Mouse (Mus musculus) forebrain, embryonic 15.5 days (tissue): ENCODE results near the gene Pah. TPM values are rescaled to one million over a fixed set of nuclear protein-coding genes. Genes with fewer than 3 reads are reported as not detected.
A peak's percentile ranks its signal among the peaks of the same experiment; 100 is the strongest.

Source experiments
- ATAC-seq: fragments of 200-750 bp; cut with Nextera tagmentation; replicated peaks from 2 replicates; pipeline ENCODE4 v1.8.0; 2017; ENCODE audit warnings: mild to moderate bottlenecking, moderate TSS enrichment, moderate library complexity
- H3K27ac ChIP-seq: fragments of 300-500 bp; sonication (generic); replicated peaks from 2 replicates; pipeline ENCODE4 v1.5.1; 2015; ENCODE audit warnings: mild to moderate bottlenecking, inconsistent platforms
- H3K27me3 ChIP-seq: fragments of 300-500 bp; sonication (generic); 2 replicates; pipeline ENCODE4 v1.6.1; 2015; ENCODE audit warnings: inconsistent platforms
- H3K36me3 ChIP-seq: fragments of 300-500 bp; sonication (generic); 2 replicates; pipeline ENCODE4 v1.6.1; 2015; ENCODE audit warnings: mild to moderate bottlenecking, inconsistent platforms
- H3K4me1 ChIP-seq: fragments of 300-500 bp; sonication (generic); 2 replicates; pipeline ENCODE4 v1.6.1; 2015; ENCODE audit warnings: inconsistent platforms
- H3K4me2 ChIP-seq: fragments of 300-500 bp; sonication (generic); replicated peaks from 2 replicates; pipeline ENCODE4 v1.6.1; 2015; ENCODE audit warnings: mild to moderate bottlenecking, inconsistent platforms
- H3K4me3 ChIP-seq: fragments of 300-500 bp; sonication (generic); 2 replicates; pipeline ENCODE4 v1.5.1; 2015; ENCODE audit warnings: mild to moderate bottlenecking, inconsistent platforms
- H3K9ac ChIP-seq: fragments of 300-500 bp; sonication (generic); replicated peaks from 2 replicates; pipeline ENCODE4 v1.6.1; 2015; ENCODE audit warnings: mild to moderate bottlenecking, inconsistent platforms
- H3K9me3 ChIP-seq: fragments of 300-500 bp; sonication (generic); 2 replicates; pipeline ENCODE4 v1.6.1; 2016; ENCODE audit warnings: inconsistent platforms
- WGBS: fragments of 180-500 bp; shearing (Covaris S2); methylation state at CpG from one replicate; pipeline ENCODE4 v1.1.7; 2015; ENCODE audit warnings: mixed read lengths; 5-methylcytosine and 5-hydroxymethylcytosine counted together
- polyA plus RNA-seq: library from polyadenylated mRNA; unstranded; fragments of >200 nt; fragmentation: Nextera tagmentation; extraction: Ambion mirVana; gene quantifications from 2 replicates; pipeline ENCODE4 v1.2.1, GENCODE M21; 2015

Pah gene
- polyA plus RNA-seq, 1 experiment from 2014 or later, result not detected

DNA sequence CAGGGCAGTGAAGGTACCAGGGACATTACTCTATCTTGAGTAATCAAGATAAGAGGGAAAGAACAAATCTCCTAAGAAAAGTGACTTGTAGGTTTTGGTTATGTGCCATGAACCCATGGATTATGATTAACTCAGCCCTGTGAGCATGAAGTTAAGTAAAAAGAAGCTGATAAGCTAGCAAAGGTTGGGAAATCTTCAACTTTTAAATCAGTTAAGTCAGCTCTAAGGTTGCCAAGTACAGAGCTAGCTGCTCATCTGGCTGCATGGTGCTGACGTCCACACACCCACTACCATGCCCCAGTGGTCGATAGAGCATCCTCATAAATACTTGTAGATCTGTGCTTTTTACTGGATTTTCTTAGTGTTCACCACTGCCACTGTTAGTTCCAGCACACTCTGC is 3.0 kb upstream of the Pah start:
- WGBS, result 90% methylated on average over 2 of the region's 2 CpGs
- no peak overlapping the region for H3K27ac ChIP-seq
- H3K4me1 ChIP-seq, result no peaks in the 10 kb centered on the region
- H3K9me3 ChIP-seq, result no peaks in the 10 kb centered on the region
- H3K36me3 ChIP-seq, result no peaks in the 10 kb centered on the region
- H3K4me3 ChIP-seq, result no peak overlapping the region
- H3K9ac ChIP-seq, result no peak overlapping the region
- no peak overlapping the region for H3K4me2 ChIP-seq
- no peaks in the 10 kb centered on the region for H3K27me3 ChIP-seq
- ATAC-seq, result no peak

- Histone ChIP-seq H3K4me2 (no peak overlapping the region), H3K36me3 (no peaks in the 10 kb centered on the region), H3K4me3 (no peak overlapping the region), H3K9me3 (no peaks in the 10 kb centered on the region), H3K4me1 (no peaks in the 10 kb centered on the region), H3K27ac (no peak overlapping the region), H3K27me3 (no peaks in the 10 kb centered on the region), H3K9ac (no peak overlapping the region)
- 82% methylated on average over 4 of the region's 4 CpGs for WGBS
- ATAC-seq, result no peak
Measured at GRCm38 (mm10) chr10:87520401-87521116, 1.0 kb upstream of the Pah start.

DNA sequence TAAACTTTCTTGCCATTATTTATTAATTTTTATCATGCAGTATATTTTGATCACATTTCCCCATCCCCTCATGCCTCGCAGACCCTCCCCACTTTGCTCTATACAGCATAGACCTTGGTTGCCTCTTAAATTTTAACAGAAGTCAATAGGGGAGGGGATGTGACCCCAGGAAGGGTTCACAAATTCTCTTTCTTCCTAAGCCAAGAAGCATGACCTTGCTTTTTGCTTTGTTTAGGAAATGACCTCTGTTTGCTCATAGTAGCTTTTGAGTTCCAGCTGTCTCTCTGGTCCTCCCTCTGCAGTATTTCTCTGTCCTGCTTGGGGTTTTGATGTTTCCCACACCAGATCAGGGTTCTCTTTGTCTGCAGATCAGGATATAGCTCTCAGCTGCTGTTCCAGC is 12.6 kb downstream of the Pah start:
- Histone ChIP-seq H3K36me3 (no peaks in the 10 kb centered on the region), H3K27ac (no peak overlapping the region), H3K4me2 (no peak overlapping the region), H3K27me3 (no peaks in the 10 kb centered on the region), H3K9ac (no peak overlapping the region), H3K4me3 (no peak overlapping the region), H3K9me3 (no peaks in the 10 kb centered on the region), H3K4me1 (no peaks in the 10 kb centered on the region)
- ATAC-seq, result no peak
- WGBS, result 86% methylated on average over 1 of the region's 1 CpGs

GRCm38 (mm10) chr10:87545759-87546158 is 24.2 kb downstream of the Pah start:
- 86% methylated on average over 8 of the region's 8 CpGs for WGBS
- Histone ChIP-seq H3K9ac (no peak overlapping the region), H3K9me3 (no peaks in the 10 kb centered on the region), H3K36me3 (no peaks in the 10 kb centered on the region), H3K4me1 (no peaks in the 10 kb centered on the region), H3K27me3 (peaks cover 3% of the 10 kb centered on the region; the same call in 1 of the 2 replicates), H3K27ac (no peak overlapping the region), H3K4me3 (no peak overlapping the region), H3K4me2 (no peak overlapping the region)
- ATAC-seq, result no peak

- Histone ChIP-seq H3K36me3 (no peaks in the 10 kb centered on the region), H3K4me3 (no peak overlapping the region), H3K4me2 (no peak overlapping the region), H3K9me3 (no peaks in the 10 kb centered on the region), H3K9ac (no peak overlapping the region), H3K4me1 (no peaks in the 10 kb centered on the region), H3K27me3 (peaks cover 3% of the 10 kb centered on the region; the same call in 1 of the 2 replicates), H3K27ac (no peak overlapping the region)
- no peak for ATAC-seq
- 31% methylated on average over 19 of the region's 19 CpGs for WGBS
Measured at GRCm38 (mm10) chr10:87546299-87547234, 25.0 kb downstream of the Pah start.

DNA sequence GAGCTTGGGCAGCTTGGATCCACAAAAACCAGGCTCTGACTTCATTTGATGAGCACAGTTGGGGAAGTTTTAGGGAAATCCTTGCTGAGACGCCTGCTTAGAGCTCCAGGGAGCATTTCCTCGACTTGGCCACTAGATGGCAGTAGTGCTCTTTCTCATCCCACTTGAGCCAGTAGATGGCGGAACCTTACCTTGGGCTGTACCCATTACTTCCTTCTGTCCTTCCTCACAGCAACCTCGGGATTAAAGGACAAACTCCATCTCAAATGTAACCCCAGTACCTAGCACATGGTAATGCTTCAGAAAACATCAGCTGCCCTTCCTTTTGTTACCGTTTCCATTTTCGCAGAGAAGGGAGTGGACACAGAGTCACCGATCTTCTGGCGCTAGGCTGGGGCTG is 31.1 kb downstream of the Pah start:
- H3K27me3 ChIP-seq, result peaks cover 3% of the 10 kb centered on the region; the same call in 1 of the 2 replicates
- peak; percentile 81 for ATAC-seq
- H3K27ac ChIP-seq, result no peak overlapping the region
- no peak overlapping the region for H3K9ac ChIP-seq
- no peaks in the 10 kb centered on the region for H3K36me3 ChIP-seq
- H3K4me1 ChIP-seq, result no peaks in the 10 kb centered on the region
- peak overlapping the region; percentile 21; the same call in 1 of the 2 replicates for H3K4me3 ChIP-seq
- no peaks in the 10 kb centered on the region for H3K9me3 ChIP-seq
- WGBS, result 33% methylated on average over 8 of the region's 8 CpGs
- H3K4me2 ChIP-seq, result 0 out of 2 replicates have a peak overlapping the region, but pooled peaks have one; percentile 24

- Histone ChIP-seq H3K4me2 (no peak overlapping the region), H3K4me1 (no peaks in the 10 kb centered on the region), H3K4me3 (no peak overlapping the region), H3K27me3 (no peaks in the 10 kb centered on the region), H3K9ac (no peak overlapping the region), H3K36me3 (no peaks in the 10 kb centered on the region), H3K27ac (no peak overlapping the region), H3K9me3 (no peaks in the 10 kb centered on the region)
- 88% methylated on average over 2 of the region's 2 CpGs for WGBS
- no peak for ATAC-seq
Measured at GRCm38 (mm10) chr10:87556441-87556840, 34.8 kb downstream of the Pah start.

DNA sequence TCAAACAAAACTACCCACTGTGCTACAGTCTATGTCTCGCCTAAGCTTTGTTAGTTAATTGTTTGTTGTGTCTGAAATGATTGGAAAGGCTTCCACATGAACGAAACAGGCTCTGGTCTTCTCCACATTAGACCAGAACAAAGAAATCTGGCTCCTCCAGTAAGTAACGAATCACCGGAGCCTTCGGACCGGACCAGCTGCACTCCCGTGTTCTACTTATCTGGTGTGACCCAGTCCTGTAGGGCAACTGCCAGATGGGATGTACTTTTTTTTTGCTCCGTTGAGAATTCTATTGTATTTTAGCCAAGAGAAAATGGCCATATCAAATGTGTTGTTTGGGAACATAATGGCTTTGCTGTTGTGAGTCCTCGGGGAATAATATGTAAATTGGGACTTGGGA is 42.2 kb downstream of the Pah start:
- H3K27ac ChIP-seq, result no peak overlapping the region
- no peaks in the 10 kb centered on the region for H3K27me3 ChIP-seq
- H3K9me3 ChIP-seq, result no peaks in the 10 kb centered on the region
- WGBS, result 49% methylated on average over 9 of the region's 9 CpGs
- H3K9ac ChIP-seq, result no peak overlapping the region
- no peak overlapping the region for H3K4me3 ChIP-seq
- ATAC-seq, result no peak
- no peaks in the 10 kb centered on the region for H3K4me1 ChIP-seq
- no peaks in the 10 kb centered on the region for H3K36me3 ChIP-seq
- H3K4me2 ChIP-seq, result no peak overlapping the region

- Histone ChIP-seq H3K4me1 (no peaks in the 10 kb centered on the region), H3K4me2 (no peak overlapping the region), H3K9ac (no peak overlapping the region), H3K27ac (no peak overlapping the region), H3K9me3 (no peaks in the 10 kb centered on the region), H3K4me3 (no peak overlapping the region), H3K36me3 (no peaks in the 10 kb centered on the region), H3K27me3 (no peaks in the 10 kb centered on the region)
- WGBS, result 58% methylated on average over 2 of the region's 2 CpGs
- ATAC-seq, result no peak
Measured at GRCm38 (mm10) chr10:87565712-87566111, 44.1 kb downstream of the Pah start.

GRCm38 (mm10) chr10:87572500-87572899 is 50.9 kb downstream of the Pah start:
- WGBS, result 89% methylated on average over 4 of the region's 4 CpGs
- Histone ChIP-seq H3K36me3 (no peaks in the 10 kb centered on the region), H3K4me2 (no peak overlapping the region), H3K27ac (no peak overlapping the region), H3K9ac (no peak overlapping the region), H3K4me1 (no peaks in the 10 kb centered on the region), H3K4me3 (no peak overlapping the region), H3K27me3 (no peaks in the 10 kb centered on the region), H3K9me3 (no peaks in the 10 kb centered on the region)
- ATAC-seq, result no peak

- no peak for ATAC-seq
- H3K36me3 ChIP-seq, result no peaks in the 10 kb centered on the region
- no peak overlapping the region for H3K4me2 ChIP-seq
- H3K4me1 ChIP-seq, result no peaks in the 10 kb centered on the region
- no peaks in the 10 kb centered on the region for H3K9me3 ChIP-seq
- H3K9ac ChIP-seq, result no peak overlapping the region
- H3K27ac ChIP-seq, result no peak overlapping the region
- no peak overlapping the region for H3K4me3 ChIP-seq
- no peaks in the 10 kb centered on the region for H3K27me3 ChIP-seq
- 81% methylated on average over 1 of the region's 1 CpGs for WGBS
Measured at GRCm38 (mm10) chr10:87586696-87587095, 65.1 kb downstream of the Pah start.

DNA sequence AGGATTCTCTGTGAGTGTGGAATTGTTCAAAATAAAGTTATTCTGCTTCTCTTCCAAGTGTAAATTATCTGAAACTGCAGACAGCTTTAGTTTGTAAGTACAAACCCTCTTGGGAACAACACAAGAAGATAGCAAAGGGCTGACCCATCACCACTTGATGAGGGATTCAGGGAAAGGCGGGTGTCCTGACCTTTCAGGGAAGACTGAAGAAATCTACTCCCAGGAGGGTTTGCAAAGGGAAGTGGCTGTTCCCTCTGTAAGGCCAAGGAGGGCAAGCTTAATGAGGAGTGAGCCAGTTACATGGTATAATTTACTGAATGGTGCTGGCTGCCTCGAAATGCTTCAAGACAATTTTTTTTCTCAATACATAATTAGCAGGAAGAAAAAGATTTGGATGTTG is 72.3 kb downstream of the Pah start:
- Histone ChIP-seq H3K27ac (no peak overlapping the region), H3K4me3 (no peak overlapping the region), H3K4me2 (no peak overlapping the region), H3K36me3 (no peaks in the 10 kb centered on the region), H3K9ac (no peak overlapping the region), H3K9me3 (no peaks in the 10 kb centered on the region), H3K27me3 (no peaks in the 10 kb centered on the region), H3K4me1 (no peaks in the 10 kb centered on the region)
- no peak for ATAC-seq
- WGBS, result 24% methylated on average over 2 of the region's 2 CpGs
